Mouse (Mus musculus): ENCODE measurements at regions not wholly inside any gene's neighbourhood (a gene's known extent, or its start where the extent isn't known, plus 50 kb on each side); places are given as distances from the start of the nearest gene placed in this dataset.
A peak's percentile ranks its signal among the peaks of the same experiment; 100 is the strongest.

DNA sequence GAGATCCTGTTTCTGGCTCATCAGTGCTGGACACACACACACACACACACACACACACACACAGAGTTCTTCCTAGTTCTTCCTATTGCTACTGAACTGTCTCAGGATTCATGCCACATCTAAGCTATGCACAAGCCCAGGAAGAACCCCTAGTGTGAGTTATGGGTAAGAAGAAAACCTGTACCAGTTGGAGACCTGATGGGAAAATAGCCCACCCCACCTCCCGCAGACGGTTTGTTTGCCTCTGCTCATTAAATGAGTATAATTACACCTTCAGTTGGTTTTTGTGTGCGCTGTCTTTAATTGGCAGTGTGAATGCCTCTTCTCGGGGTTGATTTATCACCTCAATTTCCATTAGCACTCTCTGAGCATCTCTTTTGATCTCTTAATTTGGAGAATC lies 165.8 kb upstream of the Mocs1 start:
- Histone ChIP-seq H3K4me2 (no peak overlapping the region), H3K4me1 (no peaks in the 10 kb centered on the region), H3K36me3 (no peaks in the 10 kb centered on the region), H3K27ac (no peak overlapping the region), H3K4me3 (replicated peaks) (no peak overlapping the region), H3K9ac (no peak overlapping the region), H3K9me3 (replicated peaks) (no peaks in the 10 kb centered on the region), H3K27me3 (no peaks in the 10 kb centered on the region)
- 19% methylated on average over 4 of the region's 4 CpGs for WGBS
- no peak for ATAC-seq (replicated peaks; ENCODE audit: low FRiP score)

DNA sequence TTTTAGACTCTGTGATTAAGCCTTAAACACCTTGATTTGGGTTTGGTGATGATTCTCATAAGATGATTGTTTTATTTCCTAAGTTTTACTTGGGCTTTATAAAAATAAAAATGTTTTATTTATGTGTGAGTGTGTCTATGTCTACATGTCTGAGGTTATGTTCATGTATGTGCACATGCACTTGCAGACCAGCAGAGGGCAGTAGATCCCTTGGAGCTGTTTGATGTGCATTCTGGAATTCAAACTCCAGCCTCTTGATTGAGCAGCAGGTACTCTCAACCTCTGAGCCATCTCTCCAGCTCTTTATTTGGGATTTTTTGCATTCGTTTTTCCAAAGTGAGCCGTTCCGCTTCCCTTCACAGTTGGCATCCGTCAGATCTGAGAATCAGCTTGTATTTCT lies 161.8 kb upstream of the Mocs1 start:
- no peak overlapping the region for H3K4me3 ChIP-seq (replicated peaks)
- WGBS: 88% methylated on average over 4 of the region's 4 CpGs
- no peak for ATAC-seq (replicated peaks; ENCODE audit: low FRiP score)
- no peaks in the 10 kb centered on the region for H3K36me3 ChIP-seq
- H3K4me1 ChIP-seq: 0 out of 2 replicates have a peak, but pooled peaks cover 3% of the 10 kb centered on the region
- H3K9ac ChIP-seq: no peak overlapping the region
- no peak overlapping the region for H3K4me2 ChIP-seq
- no peaks in the 10 kb centered on the region for H3K9me3 ChIP-seq (replicated peaks)
- H3K27me3 ChIP-seq: no peaks in the 10 kb centered on the region
- no peak overlapping the region for H3K27ac ChIP-seq

DNA sequence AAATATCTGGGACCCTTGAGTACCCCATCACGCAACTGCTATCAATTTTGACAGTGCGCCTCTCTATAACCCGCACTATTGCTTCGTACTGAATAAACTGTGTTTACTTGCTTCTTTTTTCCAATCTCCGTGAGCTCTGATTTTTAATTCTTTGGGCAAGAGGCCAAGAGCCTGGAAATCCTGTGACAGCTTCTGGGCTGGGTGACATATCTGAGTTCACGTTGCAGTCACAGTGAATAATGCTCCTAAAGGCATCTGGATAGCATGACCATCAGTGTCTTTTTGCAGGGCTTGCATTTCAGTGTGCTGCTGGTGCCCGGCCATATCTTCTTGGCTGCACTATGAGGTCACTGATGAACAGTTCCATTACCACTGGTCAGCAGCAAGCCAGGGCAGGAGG lies 158.2 kb upstream of the Mocs1 start:
- Histone ChIP-seq H3K4me3 (replicated peaks) (no peak overlapping the region), H3K27me3 (no peaks in the 10 kb centered on the region), H3K36me3 (no peaks in the 10 kb centered on the region), H3K27ac (no peak overlapping the region), H3K4me2 (no peak overlapping the region), H3K9ac (no peak overlapping the region), H3K9me3 (replicated peaks) (no peaks in the 10 kb centered on the region), H3K4me1 (peaks cover 14% of the 10 kb centered on the region)
- no peak for ATAC-seq (replicated peaks; ENCODE audit: low FRiP score)
- WGBS: 67% methylated on average over 7 of the region's 7 CpGs

DNA sequence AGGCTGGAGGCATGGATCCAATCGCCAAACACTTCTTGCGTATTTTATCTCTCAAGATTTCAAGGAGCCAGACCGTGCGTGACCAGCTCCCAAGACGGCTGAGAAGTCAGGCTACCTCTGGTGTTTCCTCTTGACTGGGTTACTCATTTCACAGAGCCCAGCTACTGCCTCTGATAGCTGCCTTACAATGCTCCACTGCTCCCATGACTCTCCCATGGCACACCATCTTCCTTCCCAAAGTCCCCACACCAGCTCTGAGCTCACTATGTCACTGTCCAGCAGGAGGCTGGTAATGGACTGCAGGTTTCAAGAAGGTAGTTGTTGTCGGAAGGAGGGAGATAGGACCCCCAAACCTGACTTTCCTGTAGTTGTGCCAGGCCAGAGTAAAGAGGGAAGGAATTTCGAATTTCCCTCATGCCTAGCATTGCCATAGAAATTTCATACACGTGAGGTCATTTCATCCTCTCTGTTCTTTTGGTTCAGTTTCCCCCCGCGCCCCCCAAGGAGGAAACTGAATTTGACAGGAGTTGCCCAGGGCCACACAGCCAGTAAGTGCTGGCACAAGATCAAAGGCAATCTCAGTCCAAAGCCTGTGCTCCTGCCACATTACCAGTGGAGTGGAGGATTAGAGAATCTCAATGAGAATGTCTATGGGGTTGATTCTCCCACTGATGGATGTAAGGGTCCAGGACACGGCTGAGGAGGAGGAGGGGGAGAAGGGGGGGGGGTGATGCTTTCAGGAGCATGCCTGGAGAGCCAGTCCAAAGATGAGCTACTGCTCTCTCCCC lies 155.3 kb upstream of the Mocs1 start:
- Histone ChIP-seq H3K27me3 (no peaks in the 10 kb centered on the region), H3K9ac (no peak overlapping the region), H3K4me2 (no peak overlapping the region), H3K4me1 (peaks cover 14% of the 10 kb centered on the region), H3K9me3 (replicated peaks) (no peaks in the 10 kb centered on the region), H3K27ac (peak overlapping the region; percentile 30; the same call in 1 of the 2 replicates), H3K4me3 (replicated peaks) (no peak overlapping the region), H3K36me3 (no peaks in the 10 kb centered on the region)
- peak; percentile 76 for ATAC-seq (replicated peaks; ENCODE audit: low FRiP score)
- WGBS: 55% methylated on average over 10 of the region's 11 CpGs

GRCm38 (mm10) chr17:49274936-49275335 lies 153.2 kb upstream of the Mocs1 start:
- H3K4me3 ChIP-seq (replicated peaks): no peak overlapping the region
- ATAC-seq (replicated peaks; ENCODE audit: low FRiP score): no peak
- 84% methylated on average over 3 of the region's 3 CpGs for WGBS
- no peak overlapping the region for H3K27ac ChIP-seq
- no peak overlapping the region for H3K9ac ChIP-seq
- H3K9me3 ChIP-seq (replicated peaks): no peaks in the 10 kb centered on the region
- H3K27me3 ChIP-seq: no peaks in the 10 kb centered on the region
- H3K4me2 ChIP-seq: no peak overlapping the region
- H3K36me3 ChIP-seq: no peaks in the 10 kb centered on the region
- peaks cover 23% of the 10 kb centered on the region for H3K4me1 ChIP-seq

GRCm38 (mm10) chr17:49275421-49275820 lies 152.7 kb upstream of the Mocs1 start:
- no peak overlapping the region for H3K27ac ChIP-seq
- H3K4me1 ChIP-seq: peaks cover 23% of the 10 kb centered on the region
- H3K9ac ChIP-seq: no peak overlapping the region
- no peak overlapping the region for H3K4me2 ChIP-seq
- no peaks in the 10 kb centered on the region for H3K36me3 ChIP-seq
- no peaks in the 10 kb centered on the region for H3K9me3 ChIP-seq (replicated peaks)
- no peak for ATAC-seq (replicated peaks; ENCODE audit: low FRiP score)
- WGBS: 82% methylated on average over 2 of the region's 2 CpGs
- no peaks in the 10 kb centered on the region for H3K27me3 ChIP-seq
- no peak overlapping the region for H3K4me3 ChIP-seq (replicated peaks)

DNA sequence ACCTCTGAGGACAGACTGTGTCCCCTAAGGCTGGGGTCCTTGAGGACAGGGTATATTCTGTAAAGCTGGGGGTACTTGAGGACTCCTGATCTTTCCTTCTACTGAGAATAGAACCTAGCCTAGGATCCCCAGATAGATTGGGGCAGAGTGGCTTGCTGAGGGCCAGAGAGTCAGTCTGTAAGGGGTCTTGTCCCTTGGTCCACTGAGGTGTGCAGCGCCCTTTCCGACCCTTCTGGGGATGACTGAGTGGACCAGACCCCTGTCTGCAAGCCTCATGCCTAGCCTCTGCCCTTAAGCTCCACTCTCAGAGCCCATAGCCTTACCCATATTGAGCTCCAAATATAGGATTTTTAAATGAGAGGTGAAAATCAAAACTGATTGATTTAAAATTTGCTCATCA lies 152.2 kb upstream of the Mocs1 start:
- Histone ChIP-seq H3K4me2 (no peak overlapping the region), H3K9ac (no peak overlapping the region), H3K9me3 (replicated peaks) (no peaks in the 10 kb centered on the region), H3K36me3 (no peaks in the 10 kb centered on the region), H3K27ac (no peak overlapping the region), H3K4me1 (peaks cover 23% of the 10 kb centered on the region), H3K27me3 (no peaks in the 10 kb centered on the region), H3K4me3 (replicated peaks) (no peak overlapping the region)
- WGBS: 92% methylated on average over 2 of the region's 2 CpGs
- ATAC-seq (replicated peaks; ENCODE audit: low FRiP score): no peak

DNA sequence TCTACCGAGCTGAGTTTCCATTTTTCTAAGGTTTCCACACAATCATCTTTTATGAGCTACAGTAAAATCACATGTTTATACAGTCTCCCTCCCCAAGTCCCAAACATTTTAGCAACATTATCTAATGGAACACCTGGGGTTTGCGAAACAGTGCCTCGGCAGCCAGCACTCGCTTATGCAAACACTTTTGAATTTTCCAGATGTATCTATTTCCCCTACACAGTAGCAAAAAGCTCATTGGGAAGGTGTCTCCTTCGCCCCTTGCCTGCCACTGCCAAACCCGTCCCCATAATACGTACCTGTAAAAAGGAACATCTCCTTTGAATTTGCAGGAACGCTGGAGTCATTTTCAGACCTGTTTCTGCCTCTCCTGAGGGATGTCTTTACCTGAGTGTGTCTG lies 149.6 kb upstream of the Mocs1 start:
- Histone ChIP-seq H3K27me3 (no peaks in the 10 kb centered on the region), H3K9ac (no peak overlapping the region), H3K4me3 (replicated peaks) (no peak overlapping the region), H3K4me2 (no peak overlapping the region), H3K27ac (no peak overlapping the region; the same call in 1 of the 2 replicates), H3K4me1 (peaks cover 15% of the 10 kb centered on the region), H3K9me3 (replicated peaks) (no peaks in the 10 kb centered on the region), H3K36me3 (no peaks in the 10 kb centered on the region)
- WGBS: 50% methylated on average over 8 of the region's 8 CpGs
- ATAC-seq (replicated peaks; ENCODE audit: low FRiP score): no peak

- peak; percentile 75 for ATAC-seq (replicated peaks; ENCODE audit: low FRiP score)
- H3K4me2 ChIP-seq: no peak overlapping the region
- peaks cover 15% of the 10 kb centered on the region for H3K4me1 ChIP-seq
- 55% methylated on average over 10 of the region's 10 CpGs for WGBS
- H3K27me3 ChIP-seq: no peaks in the 10 kb centered on the region
- H3K9me3 ChIP-seq (replicated peaks): no peaks in the 10 kb centered on the region
- H3K4me3 ChIP-seq (replicated peaks): no peak overlapping the region
- no peak overlapping the region for H3K9ac ChIP-seq
- peak overlapping the region; percentile 3; the same call in 1 of the 2 replicates for H3K27ac ChIP-seq
- no peaks in the 10 kb centered on the region for H3K36me3 ChIP-seq
These were observed 149.0 kb upstream of the Mocs1 start for GRCm38 (mm10) chr17:49278973-49279727.

GRCm38 (mm10) chr17:49281344-49281743 lies 146.8 kb upstream of the Mocs1 start:
- Histone ChIP-seq H3K9me3 (replicated peaks) (no peaks in the 10 kb centered on the region), H3K27me3 (no peaks in the 10 kb centered on the region), H3K36me3 (no peaks in the 10 kb centered on the region), H3K9ac (no peak overlapping the region), H3K27ac (no peak overlapping the region), H3K4me3 (replicated peaks) (no peak overlapping the region), H3K4me1 (peaks cover 15% of the 10 kb centered on the region), H3K4me2 (no peak overlapping the region)
- WGBS: 61% methylated on average over 13 of the region's 13 CpGs
- ATAC-seq (replicated peaks; ENCODE audit: low FRiP score): no peak

GRCm38 (mm10) chr17:49282498-49282897 lies 145.7 kb upstream of the Mocs1 start:
- Histone ChIP-seq H3K9ac (no peak overlapping the region), H3K9me3 (replicated peaks) (no peaks in the 10 kb centered on the region), H3K4me3 (replicated peaks) (no peak overlapping the region), H3K4me1 (peaks cover 15% of the 10 kb centered on the region), H3K27ac (no peak overlapping the region), H3K4me2 (no peak overlapping the region), H3K36me3 (no peaks in the 10 kb centered on the region), H3K27me3 (no peaks in the 10 kb centered on the region)
- ATAC-seq (replicated peaks; ENCODE audit: low FRiP score): no peak
- 83% methylated on average over 10 of the region's 10 CpGs for WGBS

DNA sequence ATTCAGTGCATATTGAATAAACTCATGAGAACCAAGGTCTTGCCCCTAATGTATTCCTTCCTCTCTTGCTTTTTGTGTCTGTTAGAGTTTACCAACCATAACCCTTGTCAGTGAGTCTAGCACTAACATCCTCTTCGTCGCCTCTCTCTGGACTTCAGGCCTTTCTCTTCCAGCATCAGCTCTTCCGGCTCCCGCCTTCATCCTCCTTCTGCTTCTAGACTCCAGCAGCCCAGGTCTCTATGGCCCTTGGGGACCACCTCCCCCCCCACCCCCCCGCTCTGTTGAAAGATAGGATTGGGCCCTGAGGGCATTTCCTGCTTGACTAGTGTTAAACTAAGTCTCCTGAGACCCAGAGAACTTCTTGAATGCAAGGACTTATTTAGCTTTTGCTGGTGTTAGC lies 144.7 kb upstream of the Mocs1 start:
- WGBS: 90% methylated on average over 5 of the region's 5 CpGs
- ATAC-seq (replicated peaks; ENCODE audit: low FRiP score): no peak
- no peak overlapping the region for H3K4me2 ChIP-seq

More for the DNA sequence above, 144.7 kb upstream of the Mocs1 start:
- Histone ChIP-seq H3K9ac (no peak overlapping the region), H3K9me3 (replicated peaks) (0 out of 2 replicates have a peak, but pooled peaks cover 5% of the 10 kb centered on the region), H3K4me3 (replicated peaks) (no peak overlapping the region), H3K4me1 (peaks cover 15% of the 10 kb centered on the region), H3K36me3 (no peaks in the 10 kb centered on the region), H3K27me3 (no peaks in the 10 kb centered on the region), H3K27ac (no peak overlapping the region)

Measured in kidney, embryonic 15.5 days (tissue).